Mouse (Mus musculus): ENCODE measurements around the gene Zbtb4.

DNA sequence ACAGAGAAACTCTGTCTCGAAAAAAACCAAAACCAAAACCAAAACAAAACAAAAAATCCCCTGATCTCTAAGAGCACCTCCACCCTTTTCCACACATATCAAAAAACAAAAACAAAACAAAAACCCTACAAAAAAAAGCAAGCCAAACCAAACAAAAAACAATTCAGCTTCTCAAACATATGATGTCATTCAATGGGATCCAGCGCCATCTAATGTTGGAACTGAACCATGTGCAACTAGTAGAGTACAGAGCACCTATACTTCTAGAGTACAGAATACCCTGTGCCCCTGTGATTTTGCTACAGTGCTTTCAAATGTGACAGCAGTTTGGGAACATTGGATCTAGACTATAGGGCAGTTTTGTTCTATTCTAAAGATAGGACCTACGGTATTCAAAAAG is 11.0 kb upstream of the Zbtb4 start:
- TF ChIP-seq CTCF (IDR thresholded peaks at IDR 0.05) = peak; percentile 78
- peak; percentile 8; the same call in 1 of the 2 replicates for TF ChIP-seq EP300 (IDR thresholded peaks at IDR 0.05)

Data from lung, postnatal 0 days (tissue).